Mouse (Mus musculus): Measurements from ENCODE around the gene Ppp2r5b. TPM values are rescaled to one million over a fixed set of nuclear protein-coding genes. Genes with fewer than 3 reads are reported as not detected.

Ppp2r5b gene
- total and polyA plus RNA-seq, 2 experiments, result 3.2 to 14.5 TPM

- H3K79me2 ChIP-seq (ENCODE audit: control insufficient read depth, insufficient read depth, low read length), result peaks cover 9% of the 10 kb centered on the region; the same call in 1 of the 2 replicates
- no peaks in the 10 kb centered on the region for H3K36me3 ChIP-seq (ENCODE audit: control insufficient read depth, insufficient read depth, low read length)
- 43% methylated on average over 6 of the region's 6 CpGs for whole genome bisulfite sequencing
- peak; percentile 38 for DNase-seq (ENCODE audit: extremely low read depth, low read depth, low spot score)
- TF ChIP-seq CTCF (IDR thresholded peaks at IDR 0.05; ENCODE audit: low read depth, low read length), result peak; percentile 2; the same call in 1 of the 2 replicates
- TF ChIP-seq POLR2A (IDR thresholded peaks at IDR 0.05; ENCODE audit: extremely low read depth, insufficient read depth, low read length), result no peak
- peak overlapping the region; percentile 95 for H3K27ac ChIP-seq (replicated peaks; ENCODE audit: insufficient read depth, low read depth, low read length)
- H3K4me3 ChIP-seq (ENCODE audit: insufficient read depth, low read depth, low read length), result peak overlapping the region; percentile 6; the same call in 1 of the 2 replicates
- peaks cover 38% of the 10 kb centered on the region for H3K4me1 ChIP-seq (ENCODE audit: control insufficient read depth, insufficient read depth, low read length)
- H3K9ac ChIP-seq (ENCODE audit: low read depth, low read length), result peak overlapping the region; percentile 88; the same call in 1 of the 2 replicates
- no peaks in the 10 kb centered on the region for H3K27me3 ChIP-seq (ENCODE audit: control insufficient read depth, insufficient read depth, low read length)
Measured at GRCm38 (mm10) chr19:6265727-6266182, 30.1 kb upstream of the Ppp2r5b start.

DNA sequence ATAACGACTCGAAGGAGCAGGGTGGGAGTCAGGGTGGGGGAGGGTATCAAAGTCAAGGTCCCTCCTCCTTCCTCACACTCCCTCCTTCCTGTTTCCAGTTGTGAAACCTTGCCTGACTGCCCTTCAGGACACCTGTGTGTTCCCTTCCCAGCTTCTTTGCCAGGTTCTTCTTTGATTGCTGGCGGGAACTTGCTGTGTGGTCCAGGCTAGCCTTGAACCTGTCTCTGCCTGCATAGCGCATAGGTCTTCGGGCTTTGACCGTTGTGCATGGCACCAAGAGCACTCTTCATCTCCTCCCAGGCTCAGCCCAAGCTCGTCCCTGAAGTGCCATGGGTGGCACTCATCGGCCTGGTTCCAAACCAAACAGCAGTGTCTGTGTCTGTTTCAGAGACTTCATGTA is 29.3 kb upstream of the Ppp2r5b start:
- peaks cover 31% of the 10 kb centered on the region for H3K4me1 ChIP-seq (ENCODE audit: control insufficient read depth, insufficient read depth, low read length)
- DNase-seq (ENCODE audit: extremely low read depth, low read depth, low spot score), result peak; percentile 76
- H3K27ac ChIP-seq (replicated peaks; ENCODE audit: insufficient read depth, low read depth, low read length), result peak overlapping the region; percentile 95
- H3K9ac ChIP-seq (ENCODE audit: low read depth, low read length), result peak overlapping the region; percentile 88
- TF ChIP-seq CTCF (IDR thresholded peaks at IDR 0.05; ENCODE audit: low read depth, low read length), result no peak
- no peak for TF ChIP-seq POLR2A (IDR thresholded peaks at IDR 0.05; ENCODE audit: extremely low read depth, insufficient read depth, low read length)
- H3K79me2 ChIP-seq (ENCODE audit: control insufficient read depth, insufficient read depth, low read length), result peaks cover 9% of the 10 kb centered on the region; the same call in 1 of the 2 replicates
- WGBS, result 23% methylated on average over 8 of the region's 8 CpGs
- peak overlapping the region; percentile 60 for H3K4me3 ChIP-seq (ENCODE audit: insufficient read depth, low read depth, low read length)
- no peaks in the 10 kb centered on the region for H3K27me3 ChIP-seq (ENCODE audit: control insufficient read depth, insufficient read depth, low read length)
- H3K36me3 ChIP-seq (ENCODE audit: control insufficient read depth, insufficient read depth, low read length), result no peaks in the 10 kb centered on the region

DNA sequence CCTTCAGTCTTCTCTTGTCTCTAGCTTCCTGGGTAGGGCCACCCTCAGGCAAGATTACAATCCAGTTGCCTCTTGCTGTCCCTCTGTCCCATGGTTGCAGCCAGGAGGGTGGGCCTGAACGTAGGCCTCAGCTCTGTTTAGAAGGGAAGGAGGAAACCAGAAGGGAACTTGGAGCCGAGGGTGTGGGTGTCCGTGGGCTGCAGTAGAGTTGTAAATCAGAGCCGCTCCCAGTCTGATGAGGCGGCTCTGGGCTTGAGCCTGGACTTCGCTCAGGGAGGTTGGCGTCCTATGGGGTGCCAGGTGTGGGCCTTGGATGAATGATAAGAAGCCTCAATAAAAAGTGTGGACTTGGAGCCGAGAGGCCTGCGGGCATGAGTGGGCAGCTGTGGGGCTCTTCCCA is 28.5 kb upstream of the Ppp2r5b start:
- peak overlapping the region; percentile 95 for H3K27ac ChIP-seq (replicated peaks; ENCODE audit: insufficient read depth, low read depth, low read length)
- DNase-seq (ENCODE audit: extremely low read depth, low read depth, low spot score), result peak; percentile 72
- H3K4me3 ChIP-seq (ENCODE audit: insufficient read depth, low read depth, low read length), result peak overlapping the region; percentile 60
- H3K27me3 ChIP-seq (ENCODE audit: control insufficient read depth, insufficient read depth, low read length), result no peaks in the 10 kb centered on the region
- WGBS, result 17% methylated on average over 9 of the region's 9 CpGs
- H3K79me2 ChIP-seq (ENCODE audit: control insufficient read depth, insufficient read depth, low read length), result peaks cover 9% of the 10 kb centered on the region; the same call in 1 of the 2 replicates
- TF ChIP-seq CTCF (IDR thresholded peaks at IDR 0.05; ENCODE audit: low read depth, low read length) (no peak), POLR2A (IDR thresholded peaks at IDR 0.05; ENCODE audit: extremely low read depth, insufficient read depth, low read length) (peak; percentile 48; the same call in 1 of the 2 replicates)
- peaks cover 28% of the 10 kb centered on the region for H3K4me1 ChIP-seq (ENCODE audit: control insufficient read depth, insufficient read depth, low read length)
- peaks cover under 1% of the 10 kb centered on the region; the same call in 1 of the 2 replicates for H3K36me3 ChIP-seq (ENCODE audit: control insufficient read depth, insufficient read depth, low read length)
- H3K9ac ChIP-seq (ENCODE audit: low read depth, low read length), result peak overlapping the region; percentile 88

DNA sequence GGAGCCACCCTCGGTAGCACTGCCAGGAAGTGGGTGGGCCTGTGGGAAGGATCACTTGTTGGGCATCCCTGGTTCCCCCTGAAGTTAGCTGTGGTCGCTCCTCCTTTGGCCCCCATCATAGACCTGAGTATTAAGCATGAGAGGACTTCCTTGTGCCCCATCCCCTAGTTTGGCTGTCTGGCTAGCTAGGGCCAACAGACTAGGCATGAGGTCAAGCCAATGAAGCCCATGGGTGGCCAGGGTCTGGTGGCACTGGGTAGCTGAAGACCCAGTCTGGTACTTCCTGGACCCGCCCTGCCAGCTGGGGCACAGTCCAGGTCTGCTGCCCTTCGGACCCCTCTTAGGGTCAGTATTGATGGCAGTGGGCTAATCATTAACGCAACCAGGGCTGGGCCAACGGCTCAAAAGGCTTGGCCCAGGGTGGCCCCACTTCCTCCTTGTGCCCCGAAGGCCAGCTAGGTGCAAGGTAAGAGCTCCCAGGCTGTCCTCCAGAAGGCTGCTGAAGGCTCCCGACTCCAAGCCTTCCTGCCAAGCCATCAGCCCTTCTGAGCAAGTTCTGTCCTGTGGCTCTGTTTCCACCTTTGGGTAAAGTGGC is 27.3 kb upstream of the Ppp2r5b start:
- 29% methylated on average over 8 of the region's 8 CpGs for WGBS
- Histone ChIP-seq H3K27ac (replicated peaks; ENCODE audit: insufficient read depth, low read depth, low read length) (peak overlapping the region; percentile 95), H3K27me3 (ENCODE audit: control insufficient read depth, insufficient read depth, low read length) (no peaks in the 10 kb centered on the region), H3K4me3 (ENCODE audit: insufficient read depth, low read depth, low read length) (peak overlapping the region; percentile 60), H3K79me2 (ENCODE audit: control insufficient read depth, insufficient read depth, low read length) (peaks cover 9% of the 10 kb centered on the region; the same call in 1 of the 2 replicates), H3K4me1 (ENCODE audit: control insufficient read depth, insufficient read depth, low read length) (peaks cover 24% of the 10 kb centered on the region), H3K36me3 (ENCODE audit: control insufficient read depth, insufficient read depth, low read length) (peaks cover 1% of the 10 kb centered on the region; the same call in 1 of the 2 replicates), H3K9ac (ENCODE audit: low read depth, low read length) (peak overlapping the region; percentile 88)
- DNase-seq (ENCODE audit: extremely low read depth, low read depth, low spot score), result peak; percentile 93
- TF ChIP-seq POLR2A (IDR thresholded peaks at IDR 0.05; ENCODE audit: extremely low read depth, insufficient read depth, low read length), result peak; percentile 94
- TF ChIP-seq CTCF (IDR thresholded peaks at IDR 0.05; ENCODE audit: low read depth, low read length), result no peak

GRCm38 (mm10) chr19:6262222-6262621 is 26.6 kb upstream of the Ppp2r5b start:
- H3K9ac ChIP-seq (ENCODE audit: low read depth, low read length), result no peak overlapping the region
- peak; percentile 62 for DNase-seq (ENCODE audit: extremely low read depth, low read depth, low spot score)
- 64% methylated on average over 7 of the region's 7 CpGs for WGBS
- peaks cover 9% of the 10 kb centered on the region; the same call in 1 of the 2 replicates for H3K79me2 ChIP-seq (ENCODE audit: control insufficient read depth, insufficient read depth, low read length)
- no peaks in the 10 kb centered on the region for H3K27me3 ChIP-seq (ENCODE audit: control insufficient read depth, insufficient read depth, low read length)
- peaks cover 4% of the 10 kb centered on the region; the same call in 1 of the 2 replicates for H3K36me3 ChIP-seq (ENCODE audit: control insufficient read depth, insufficient read depth, low read length)
- H3K27ac ChIP-seq (replicated peaks; ENCODE audit: insufficient read depth, low read depth, low read length), result peak overlapping the region; percentile 82
- H3K4me3 ChIP-seq (ENCODE audit: insufficient read depth, low read depth, low read length), result no peak overlapping the region
- peak; percentile 98 for TF ChIP-seq CTCF (IDR thresholded peaks at IDR 0.05; ENCODE audit: low read depth, low read length)
- TF ChIP-seq POLR2A (IDR thresholded peaks at IDR 0.05; ENCODE audit: extremely low read depth, insufficient read depth, low read length), result no peak
- peaks cover 19% of the 10 kb centered on the region for H3K4me1 ChIP-seq (ENCODE audit: control insufficient read depth, insufficient read depth, low read length)

GRCm38 (mm10) chr19:6261379-6261778 is 25.7 kb upstream of the Ppp2r5b start:
- TF ChIP-seq POLR2A (IDR thresholded peaks at IDR 0.05; ENCODE audit: extremely low read depth, insufficient read depth, low read length), result no peak
- no peak for DNase-seq (ENCODE audit: extremely low read depth, low read depth, low spot score)
- WGBS, result 94% methylated on average over 14 of the region's 14 CpGs
- no peak overlapping the region for H3K4me3 ChIP-seq (ENCODE audit: insufficient read depth, low read depth, low read length)
- H3K36me3 ChIP-seq (ENCODE audit: control insufficient read depth, insufficient read depth, low read length), result peaks cover 8% of the 10 kb centered on the region
- H3K79me2 ChIP-seq (ENCODE audit: control insufficient read depth, insufficient read depth, low read length), result peaks cover 9% of the 10 kb centered on the region; the same call in 1 of the 2 replicates
- H3K4me1 ChIP-seq (ENCODE audit: control insufficient read depth, insufficient read depth, low read length), result peaks cover 16% of the 10 kb centered on the region
- no peaks in the 10 kb centered on the region for H3K27me3 ChIP-seq (ENCODE audit: control insufficient read depth, insufficient read depth, low read length)
- H3K9ac ChIP-seq (ENCODE audit: low read depth, low read length), result no peak overlapping the region
- H3K27ac ChIP-seq (replicated peaks; ENCODE audit: insufficient read depth, low read depth, low read length), result no peak overlapping the region
